ENCODE assay signal across 24 mouse cellular contexts in the genomic region with DNA sequence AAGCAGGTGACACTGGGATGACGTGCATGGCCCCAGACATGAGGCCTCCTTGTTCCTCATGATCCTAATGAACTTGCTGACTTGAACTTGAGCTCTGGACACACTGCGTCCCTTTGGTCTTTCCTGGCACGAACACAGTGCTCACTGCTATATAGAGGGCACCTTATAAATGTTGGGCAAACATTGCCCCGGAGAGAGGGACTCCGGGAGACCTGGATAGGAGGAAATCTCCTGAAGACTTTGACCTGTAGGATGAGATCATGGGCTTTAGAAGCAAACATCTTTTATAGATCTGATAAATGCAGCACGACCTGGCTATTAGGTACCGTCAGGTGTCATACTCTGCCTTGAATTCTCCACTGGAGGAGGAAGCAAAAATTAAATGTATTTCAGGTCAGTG. TPM values are rescaled to one million over a fixed set of nuclear protein-coding genes. Genes with fewer than 3 reads are reported as not detected.
A peak's percentile ranks its signal among the peaks of the same experiment; 100 is the strongest.
DNase-seq lines count a peak whose midpoint lies in the region; ATAC-seq and TF ChIP-seq lines count a peak whose summit lies in the region.
"Had no signal": no experiment of that assay in that cellular context is flagged by ENCODE, and none has a peak within 500 bp of the region (broad histone marks: within the 10 kb centered on the region; RNA-seq: fewer than 3 reads in every experiment).

No protein-coding gene starts in this region.

- H3K4me2 ChIP-seq in midbrain, postnatal 0 days (ENCODE audit: low read depth, low read length, poor library complexity, severe bottlenecking) = no peak overlapping the region
- no peak overlapping the region for H3K4me2 ChIP-seq in midbrain, embryonic 13.5 days (replicated peaks)
- H3K4me2 ChIP-seq in heart, embryonic 11.5 days = no peak overlapping the region
- H3K4me2 ChIP-seq: embryonic facial prominence, embryonic 12.5 days; embryonic facial prominence, embryonic 15.5 days; heart, embryonic 12.5 days; heart, embryonic 15.5 days; hindbrain, embryonic 14.5 days had no signal

- no peak for TF ChIP-seq POLR2A in small intestine, adult 2 months (IDR thresholded peaks at IDR 0.05; ENCODE audit: low read depth, low read length)

- H3K4me3 ChIP-seq in midbrain, postnatal 0 days (ENCODE audit: low read depth, low read length) = no peak overlapping the region
- H3K4me3 ChIP-seq in midbrain, embryonic 13.5 days (replicated peaks) = no peak overlapping the region
- H3K4me3 ChIP-seq in small intestine, adult 2 months (ENCODE audit: low read depth, low read length) = no peak overlapping the region
- H3K4me3 ChIP-seq in heart, embryonic 11.5 days (ENCODE audit: low read depth, low read length) = no peak overlapping the region
- H3K4me3 ChIP-seq: embryonic facial prominence, embryonic 12.5 days; embryonic facial prominence, embryonic 15.5 days; heart, embryonic 12.5 days; heart, embryonic 15.5 days had no signal

- H3K36me3 ChIP-seq in midbrain, postnatal 0 days (ENCODE audit: insufficient read depth, low read length) = no peaks in the 10 kb centered on the region
- no peaks in the 10 kb centered on the region for H3K36me3 ChIP-seq in midbrain, embryonic 13.5 days
- no peaks in the 10 kb centered on the region for H3K36me3 ChIP-seq in small intestine, adult 2 months (ENCODE audit: control insufficient read depth, insufficient read depth, low read length)
- H3K36me3 ChIP-seq in heart, embryonic 11.5 days (ENCODE audit: control insufficient read depth, insufficient read depth, low read length) = no peaks in the 10 kb centered on the region
- H3K36me3 ChIP-seq: embryonic facial prominence, embryonic 12.5 days; embryonic facial prominence, embryonic 15.5 days; heart, embryonic 12.5 days; heart, embryonic 15.5 days had no signal

- no peaks in the 10 kb centered on the region; the same call in 1 of the 2 replicates for H3K4me1 ChIP-seq in midbrain, postnatal 0 days (ENCODE audit: insufficient read depth, low read length)
- peaks cover 28% of the 10 kb centered on the region for H3K4me1 ChIP-seq in midbrain, embryonic 13.5 days (replicated peaks)
- H3K4me1 ChIP-seq in small intestine, adult 2 months (ENCODE audit: control insufficient read depth, insufficient read depth, insufficient read length, low read length) = peaks cover 36% of the 10 kb centered on the region
- H3K4me1 ChIP-seq in heart, embryonic 11.5 days (ENCODE audit: control insufficient read depth, insufficient read depth, low read length) = peaks cover 17% of the 10 kb centered on the region

- no peak for DNase-seq in midbrain, postnatal 0 days (ENCODE audit: low spot score)
- peak; percentile 84 for DNase-seq in large intestine, adult 2 months (ENCODE audit: low read depth, low spot score)
- DNase-seq in gastrocnemius, adult 8-10 months (ENCODE audit: low spot score in 2 of 2) = no peak
- DNase-seq: adrenal gland, postnatal 10 days; adrenal gland, postnatal 36 days; cerebellum, adult 18-20 months; cerebellum, adult 9-10 months; cerebellum, postnatal 14 days; forebrain, postnatal 0 days; gastrocnemius, postnatal 14 days; heart, adult 11 months; heart, postnatal 10 days; heart, postnatal 36 days had no signal

- H3K9ac ChIP-seq in midbrain, postnatal 0 days (replicated peaks; ENCODE audit: low read length, poor library complexity, severe bottlenecking) = no peak overlapping the region
- no peak overlapping the region for H3K9ac ChIP-seq in midbrain, embryonic 13.5 days (replicated peaks)
- no peak overlapping the region for H3K9ac ChIP-seq in heart, embryonic 11.5 days (ENCODE audit: low read depth, low read length)
- H3K9ac ChIP-seq: embryonic facial prominence, embryonic 12.5 days; embryonic facial prominence, embryonic 15.5 days; forebrain, postnatal 0 days; heart, embryonic 12.5 days; heart, embryonic 15.5 days; hindbrain, embryonic 14.5 days had no signal

- H3K27me3 ChIP-seq in midbrain, postnatal 0 days (ENCODE audit: insufficient read depth, low read length) = no peaks in the 10 kb centered on the region
- H3K27me3 ChIP-seq in midbrain, embryonic 13.5 days = no peaks in the 10 kb centered on the region
- H3K27me3 ChIP-seq in small intestine, adult 2 months (ENCODE audit: control insufficient read depth, insufficient read depth, low read length) = no peaks in the 10 kb centered on the region
- peaks cover 7% of the 10 kb centered on the region for H3K27me3 ChIP-seq in heart, embryonic 11.5 days (ENCODE audit: control insufficient read depth, insufficient read depth, low read length)
- H3K27me3 ChIP-seq: embryonic facial prominence, embryonic 12.5 days; embryonic facial prominence, embryonic 15.5 days had no signal

- no peaks in the 10 kb centered on the region for H3K9me3 ChIP-seq in midbrain, postnatal 0 days (ENCODE audit: low read length)
- H3K9me3 ChIP-seq in midbrain, embryonic 13.5 days = no peaks in the 10 kb centered on the region
- H3K9me3 ChIP-seq in heart, embryonic 11.5 days (replicated peaks; ENCODE audit: control insufficient read depth, low read length) = no peaks in the 10 kb centered on the region
- H3K9me3 ChIP-seq: embryonic facial prominence, embryonic 12.5 days; embryonic facial prominence, embryonic 15.5 days; heart, embryonic 12.5 days; heart, embryonic 15.5 days had no signal

- TF ChIP-seq CTCF in midbrain, postnatal 0 days (IDR thresholded peaks at IDR 0.05) = no peak
- no peak for TF ChIP-seq CTCF in small intestine, adult 2 months (IDR thresholded peaks at IDR 0.05; ENCODE audit: extremely low read depth, insufficient read length, insufficient replicate concordance, low read depth, low read length)

- 92% methylated on average over 7 of the region's 7 CpGs for WGBS in midbrain, postnatal 0 days
- WGBS in midbrain, embryonic 13.5 days = 97% methylated on average over 7 of the region's 7 CpGs
- 43% methylated on average over 7 of the region's 7 CpGs for WGBS in large intestine, adult 2 months
- WGBS in small intestine, adult 2 months = 34% methylated on average over 7 of the region's 7 CpGs
- WGBS in heart, embryonic 11.5 days (ENCODE audit: insufficient replicate concordance) = 90% methylated on average over 7 of the region's 7 CpGs

- ATAC-seq in midbrain, postnatal 0 days (ENCODE audit: low FRiP score) = 0 out of 2 replicates have a peak, but pooled peaks have one; percentile 50
- ATAC-seq in midbrain, embryonic 13.5 days = no peak
- no peak for ATAC-seq in heart, embryonic 11.5 days (replicated peaks; ENCODE audit: insufficient number of reproducible peaks, low FRiP score, low TSS enrichment)
- no peak for ATAC-seq in activated CD4-positive, CD25-positive, alpha-beta regulatory T cell, adult 4 months
- ATAC-seq: forebrain, embryonic 14.5 days; forebrain, postnatal 0 days; hindbrain, postnatal 0 days had no signal

- H3K27ac ChIP-seq in midbrain, postnatal 0 days (ENCODE audit: low read depth, low read length) = no peak overlapping the region
- no peak overlapping the region for H3K27ac ChIP-seq in midbrain, embryonic 13.5 days
- H3K27ac ChIP-seq in small intestine, adult 2 months (ENCODE audit: insufficient read depth, low read depth, low read length) = peak overlapping the region; percentile 87
- H3K27ac ChIP-seq in heart, embryonic 11.5 days (ENCODE audit: low read depth, low read length) = no peak overlapping the region
- H3K27ac ChIP-seq: embryonic facial prominence, embryonic 12.5 days; embryonic facial prominence, embryonic 15.5 days; heart, embryonic 15.5 days; hindbrain, embryonic 14.5 days; hindbrain, postnatal 0 days had no signal

RNA-seq across cellular contexts. Expression of a gene that starts 43.3 kb away (rescaled TPM):
- total RNA-seq in midbrain, postnatal 0 days (2014; rRNA removed) = 3.7 and 3.8 TPM in 2 replicates
- 3.0 TPM in 2 replicates for polyA plus RNA-seq in midbrain, postnatal 0 days (2015; fragmentation: Nextera tagmentation; extraction: Ambion mirVana)
- 3.0 and 3.5 TPM in 2 replicates for polyA plus RNA-seq in midbrain, embryonic 13.5 days (2015; fragmentation: Nextera tagmentation; extraction: Ambion mirVana)
- polyA plus RNA-seq in large intestine, adult 2 months (2012; rRNA removed) = 2.0 and 2.1 TPM in 2 replicates
- polyA plus RNA-seq in small intestine, adult 2 months (2012; rRNA removed) = 1.3 and 2.0 TPM in 2 replicates
- polyA plus RNA-seq in heart, embryonic 11.5 days (2014; fragmentation: Nextera tagmentation; extraction: Ambion mirVana) = 1.4 and 5.0 TPM in 2 replicates
- under 1 TPM in 3 of 4 experiments, not detected in 1; 0.09 to 0.15 (median 0.13) TPM for total RNA-seq in gastrocnemius, adult 8-10 months (2022)
- polyA plus RNA-seq in activated CD4-positive, CD25-positive, alpha-beta regulatory T cell, adult 4 months (2017; shearing (Covaris generic)) = 1 to 10 TPM in 1 of 2 experiments, under 1 TPM in 1; 0.75 to 2.4 TPM
